Mouse (Mus musculus): ENCODE data around the gene Tmem108. TPM values are rescaled to one million over a fixed set of nuclear protein-coding genes. Genes with fewer than 3 reads are reported as not detected.
A peak's percentile ranks its signal among the peaks of the same experiment; 100 is the strongest.

The Tmem108 gene
- polyA plus RNA-seq, 1 experiment from 2014 or later, result 8.5 TPM

DNA sequence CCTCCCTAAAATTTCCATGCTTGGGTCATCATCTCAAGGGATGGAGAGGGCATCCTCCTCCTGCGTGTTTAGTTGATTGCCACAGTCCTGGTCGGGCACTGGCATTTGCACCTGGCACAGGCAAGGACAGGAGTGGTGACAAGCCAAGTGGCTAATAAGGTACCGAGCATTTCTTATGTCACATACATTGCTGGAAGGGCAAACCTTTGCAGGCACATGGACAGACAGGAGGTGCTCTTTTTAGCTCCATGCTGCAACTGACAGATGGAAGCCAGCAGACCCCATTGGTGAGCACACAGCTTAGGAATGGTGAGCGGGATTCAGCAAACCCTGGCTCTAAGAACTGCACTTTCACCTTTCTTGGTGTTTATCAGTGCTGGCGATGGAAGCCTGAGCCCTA, 256.6 kb downstream of the Tmem108 start:
- H3K36me3 ChIP-seq, result no peaks in the 10 kb centered on the region
- no peak overlapping the region for H3K4me2 ChIP-seq (replicated peaks)
- H3K9ac ChIP-seq, result no peak overlapping the region
- H3K27ac ChIP-seq (replicated peaks), result no peak overlapping the region
- H3K4me3 ChIP-seq (replicated peaks), result no peak overlapping the region
- ATAC-seq (ENCODE audit: insufficient number of reproducible peaks, low FRiP score, low TSS enrichment, low read depth), result no peak
- WGBS, result 78% methylated on average over 5 of the region's 5 CpGs
- H3K9me3 ChIP-seq (replicated peaks), result no peaks in the 10 kb centered on the region
- H3K27me3 ChIP-seq, result no peaks in the 10 kb centered on the region
- H3K4me1 ChIP-seq, result peaks cover 18% of the 10 kb centered on the region

- ATAC-seq (ENCODE audit: insufficient number of reproducible peaks, low FRiP score, low TSS enrichment, low read depth), result no peak
- WGBS, result 66% methylated on average over 1 of the region's 1 CpGs
- H3K9me3 ChIP-seq (replicated peaks), result no peaks in the 10 kb centered on the region
Observed at GRCm38 (mm10) chr9:103504646-103505045, 257.0 kb downstream of the Tmem108 start.

GRCm38 (mm10) chr9:103503586-103504298, 257.9 kb downstream of the Tmem108 start:
- no peak for ATAC-seq (ENCODE audit: insufficient number of reproducible peaks, low FRiP score, low TSS enrichment, low read depth)
- 86% methylated on average over 3 of the region's 3 CpGs for WGBS
- H3K27ac ChIP-seq (replicated peaks), result no peak overlapping the region

More at GRCm38 (mm10) chr9:103504646-103505045, 257.0 kb downstream of the Tmem108 start:
- no peak overlapping the region for H3K4me3 ChIP-seq (replicated peaks)
- H3K27me3 ChIP-seq, result no peaks in the 10 kb centered on the region
- no peaks in the 10 kb centered on the region for H3K36me3 ChIP-seq
- H3K27ac ChIP-seq (replicated peaks), result no peak overlapping the region
- no peak overlapping the region for H3K9ac ChIP-seq
- peaks cover 18% of the 10 kb centered on the region for H3K4me1 ChIP-seq
- H3K4me2 ChIP-seq (replicated peaks), result no peak overlapping the region

GRCm38 (mm10) chr9:103502655-103503054, 259.0 kb downstream of the Tmem108 start:
- 87% methylated on average over 2 of the region's 2 CpGs for WGBS
- Histone ChIP-seq H3K9me3 (replicated peaks) (no peaks in the 10 kb centered on the region), H3K4me2 (replicated peaks) (no peak overlapping the region), H3K36me3 (no peaks in the 10 kb centered on the region), H3K4me1 (peaks cover 18% of the 10 kb centered on the region), H3K27ac (replicated peaks) (no peak overlapping the region), H3K27me3 (no peaks in the 10 kb centered on the region), H3K9ac (no peak overlapping the region), H3K4me3 (replicated peaks) (no peak overlapping the region)
- no peak for ATAC-seq (ENCODE audit: insufficient number of reproducible peaks, low FRiP score, low TSS enrichment, low read depth)

More at GRCm38 (mm10) chr9:103503586-103504298, 257.9 kb downstream of the Tmem108 start:
- Histone ChIP-seq H3K4me3 (replicated peaks) (no peak overlapping the region), H3K9ac (no peak overlapping the region), H3K27me3 (no peaks in the 10 kb centered on the region), H3K36me3 (no peaks in the 10 kb centered on the region), H3K4me2 (replicated peaks) (no peak overlapping the region), H3K9me3 (replicated peaks) (no peaks in the 10 kb centered on the region), H3K4me1 (peaks cover 18% of the 10 kb centered on the region)

- H3K4me1 ChIP-seq, result peaks cover 18% of the 10 kb centered on the region
- no peaks in the 10 kb centered on the region for H3K27me3 ChIP-seq
- 27% methylated on average over 14 of the region's 14 CpGs for WGBS
- no peaks in the 10 kb centered on the region for H3K9me3 ChIP-seq (replicated peaks)
- no peaks in the 10 kb centered on the region for H3K36me3 ChIP-seq
- H3K4me3 ChIP-seq (replicated peaks), result no peak overlapping the region
- ATAC-seq (ENCODE audit: insufficient number of reproducible peaks, low FRiP score, low TSS enrichment, low read depth), result no peak
- no peak overlapping the region; the same call in 1 of the 2 replicates for H3K4me2 ChIP-seq (replicated peaks)
- H3K9ac ChIP-seq, result no peak overlapping the region
- no peak overlapping the region for H3K27ac ChIP-seq (replicated peaks)
Observed at GRCm38 (mm10) chr9:103501861-103502364, 259.7 kb downstream of the Tmem108 start.

DNA sequence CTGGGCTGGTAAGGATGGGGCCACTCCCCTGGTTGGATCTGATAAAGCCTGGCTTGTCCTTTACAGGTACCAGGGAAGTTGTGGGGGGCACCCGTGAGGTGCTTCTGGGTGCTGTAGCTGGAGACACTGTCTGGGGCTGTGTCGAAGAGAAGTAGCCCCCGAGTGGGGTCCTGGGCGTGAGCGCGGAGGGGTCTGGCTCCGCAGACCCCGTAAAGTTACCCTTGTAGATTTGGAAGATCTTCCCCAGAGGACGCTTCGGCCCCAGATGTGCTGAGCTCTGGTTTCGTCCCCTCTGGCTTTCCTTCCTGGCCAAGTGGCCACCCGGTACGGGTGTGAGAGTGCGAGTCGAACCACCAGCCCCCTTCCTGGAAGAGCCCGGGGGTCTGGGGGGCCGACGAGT, 262.3 kb downstream of the Tmem108 start:
- H3K4me3 ChIP-seq (replicated peaks), result no peak overlapping the region
- peaks cover 13% of the 10 kb centered on the region; the same call in 1 of the 2 replicates for H3K4me1 ChIP-seq
- H3K9me3 ChIP-seq (replicated peaks), result no peaks in the 10 kb centered on the region
- WGBS, result 89% methylated on average over 18 of the region's 18 CpGs
- H3K27ac ChIP-seq (replicated peaks), result no peak overlapping the region
- no peak overlapping the region for H3K9ac ChIP-seq
- H3K36me3 ChIP-seq, result no peaks in the 10 kb centered on the region
- no peaks in the 10 kb centered on the region for H3K27me3 ChIP-seq
- no peak for ATAC-seq (ENCODE audit: insufficient number of reproducible peaks, low FRiP score, low TSS enrichment, low read depth)
- H3K4me2 ChIP-seq (replicated peaks), result no peak overlapping the region

GRCm38 (mm10) chr9:103498699-103499098, 262.9 kb downstream of the Tmem108 start:
- Histone ChIP-seq H3K27ac (replicated peaks) (no peak overlapping the region), H3K4me2 (replicated peaks) (no peak overlapping the region), H3K27me3 (no peaks in the 10 kb centered on the region), H3K4me3 (replicated peaks) (no peak overlapping the region), H3K36me3 (no peaks in the 10 kb centered on the region), H3K9ac (no peak overlapping the region), H3K4me1 (peaks cover 13% of the 10 kb centered on the region; the same call in 1 of the 2 replicates), H3K9me3 (replicated peaks) (no peaks in the 10 kb centered on the region)
- WGBS, result 68% methylated on average over 8 of the region's 8 CpGs
- ATAC-seq (ENCODE audit: insufficient number of reproducible peaks, low FRiP score, low TSS enrichment, low read depth), result no peak

DNA sequence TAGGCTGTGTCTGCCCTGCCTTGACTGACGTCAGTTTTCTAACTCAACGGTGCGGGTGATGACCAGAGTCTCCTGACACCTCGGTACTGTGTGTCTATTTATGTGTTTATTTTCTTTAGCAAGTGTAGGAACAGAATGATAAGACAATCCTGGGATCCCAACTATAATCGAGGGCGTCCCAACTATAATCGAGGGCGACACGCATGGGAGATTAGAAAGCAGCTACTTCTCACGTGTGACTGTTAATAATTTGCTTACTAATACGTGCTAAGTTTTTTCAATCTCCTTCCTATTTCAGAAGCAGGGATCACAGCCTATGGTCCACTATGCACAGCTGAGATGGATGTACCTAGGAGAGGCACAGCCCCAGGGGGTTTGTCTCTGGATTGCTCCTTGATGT, 266.2 kb downstream of the Tmem108 start:
- Histone ChIP-seq H3K27me3 (no peaks in the 10 kb centered on the region; the same call in 1 of the 2 replicates), H3K27ac (replicated peaks) (no peak overlapping the region), H3K4me2 (replicated peaks) (no peak overlapping the region), H3K9me3 (replicated peaks) (no peaks in the 10 kb centered on the region), H3K4me1 (peaks cover 4% of the 10 kb centered on the region; the same call in 1 of the 2 replicates), H3K4me3 (replicated peaks) (no peak overlapping the region), H3K9ac (no peak overlapping the region), H3K36me3 (no peaks in the 10 kb centered on the region)
- 77% methylated on average over 11 of the region's 11 CpGs for WGBS
- ATAC-seq (ENCODE audit: insufficient number of reproducible peaks, low FRiP score, low TSS enrichment, low read depth), result no peak

DNA sequence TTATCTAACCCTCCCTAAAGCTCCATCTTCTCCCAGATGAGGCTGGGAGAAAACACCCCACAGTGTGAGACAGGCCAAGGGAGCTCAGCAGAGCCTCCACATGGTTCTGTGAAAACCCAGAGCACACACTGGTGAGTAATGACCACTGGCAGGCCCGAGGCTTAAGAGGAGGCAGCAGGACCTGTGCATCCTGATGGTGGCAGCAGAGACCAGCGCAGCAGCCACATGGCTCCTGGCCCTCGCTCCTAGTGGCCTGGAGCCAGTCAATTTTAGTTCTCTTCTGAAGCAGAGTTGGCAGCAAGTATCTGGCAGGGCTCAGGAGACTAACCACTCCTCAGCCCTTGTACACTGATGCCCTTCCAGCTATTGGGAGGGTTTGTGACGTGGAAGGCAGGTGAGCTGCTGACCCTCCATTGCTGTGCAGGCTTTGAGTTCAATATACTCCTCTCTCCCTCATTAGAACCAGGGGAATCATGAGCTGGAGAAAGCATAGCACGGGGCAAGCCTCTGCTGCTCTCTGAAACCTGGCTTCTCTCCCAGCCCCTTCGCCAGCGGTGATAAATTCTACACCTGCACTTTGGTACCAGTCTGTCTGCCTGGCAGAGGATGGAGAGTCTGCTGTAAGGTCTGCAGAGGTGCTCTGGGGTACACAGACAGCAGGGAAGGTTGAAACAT, 267.2 kb downstream of the Tmem108 start:
- peak; percentile 79 for ATAC-seq (ENCODE audit: insufficient number of reproducible peaks, low FRiP score, low TSS enrichment, low read depth)
- H3K9ac ChIP-seq, result no peak overlapping the region
- H3K27me3 ChIP-seq, result no peaks in the 10 kb centered on the region; the same call in 1 of the 2 replicates
- H3K4me1 ChIP-seq, result peaks cover 4% of the 10 kb centered on the region; the same call in 1 of the 2 replicates
- no peak overlapping the region for H3K4me2 ChIP-seq (replicated peaks)
- no peaks in the 10 kb centered on the region for H3K9me3 ChIP-seq (replicated peaks)
- H3K4me3 ChIP-seq (replicated peaks), result no peak overlapping the region
- H3K27ac ChIP-seq (replicated peaks), result no peak overlapping the region
- H3K36me3 ChIP-seq, result no peaks in the 10 kb centered on the region
- WGBS, result 33% methylated on average over 7 of the region's 7 CpGs

GRCm38 (mm10) chr9:103491985-103492384, 269.7 kb downstream of the Tmem108 start:
- Histone ChIP-seq H3K4me1 (peaks cover 5% of the 10 kb centered on the region; the same call in 1 of the 2 replicates), H3K4me2 (replicated peaks) (no peak overlapping the region), H3K9me3 (replicated peaks) (no peaks in the 10 kb centered on the region), H3K9ac (no peak overlapping the region), H3K27ac (replicated peaks) (no peak overlapping the region), H3K36me3 (no peaks in the 10 kb centered on the region), H3K27me3 (no peaks in the 10 kb centered on the region; the same call in 1 of the 2 replicates), H3K4me3 (replicated peaks) (no peak overlapping the region)
- 83% methylated on average over 8 of the region's 8 CpGs for WGBS
- no peak for ATAC-seq (ENCODE audit: insufficient number of reproducible peaks, low FRiP score, low TSS enrichment, low read depth)

GRCm38 (mm10) chr9:103490439-103490838, 271.2 kb downstream of the Tmem108 start:
- H3K9me3 ChIP-seq (replicated peaks), result no peaks in the 10 kb centered on the region
- no peaks in the 10 kb centered on the region for H3K36me3 ChIP-seq
- ATAC-seq (ENCODE audit: insufficient number of reproducible peaks, low FRiP score, low TSS enrichment, low read depth), result no peak
- H3K4me1 ChIP-seq, result peaks cover 16% of the 10 kb centered on the region
- H3K27me3 ChIP-seq, result no peaks in the 10 kb centered on the region; the same call in 1 of the 2 replicates
- H3K4me2 ChIP-seq (replicated peaks), result no peak overlapping the region
- WGBS, result 23% methylated on average over 2 of the region's 2 CpGs
- no peak overlapping the region for H3K27ac ChIP-seq (replicated peaks)
- no peak overlapping the region for H3K9ac ChIP-seq
- H3K4me3 ChIP-seq (replicated peaks), result no peak overlapping the region
